Mouse (Mus musculus): ENCODE data around the gene Samd15. TPM values are rescaled to one million over a fixed set of nuclear protein-coding genes. Genes with fewer than 3 reads are reported as not detected.

Samd15 gene
- 0.20 TPM in 1 of 2 replicates, not detected in the other for polyA plus RNA-seq (2012; rRNA removed)

GRCm38 (mm10) chr12:87199206-87199972, at the start of gene Samd15:
TSS of gene Samd15 (plus strand) at chr12:87199723.

DNA sequence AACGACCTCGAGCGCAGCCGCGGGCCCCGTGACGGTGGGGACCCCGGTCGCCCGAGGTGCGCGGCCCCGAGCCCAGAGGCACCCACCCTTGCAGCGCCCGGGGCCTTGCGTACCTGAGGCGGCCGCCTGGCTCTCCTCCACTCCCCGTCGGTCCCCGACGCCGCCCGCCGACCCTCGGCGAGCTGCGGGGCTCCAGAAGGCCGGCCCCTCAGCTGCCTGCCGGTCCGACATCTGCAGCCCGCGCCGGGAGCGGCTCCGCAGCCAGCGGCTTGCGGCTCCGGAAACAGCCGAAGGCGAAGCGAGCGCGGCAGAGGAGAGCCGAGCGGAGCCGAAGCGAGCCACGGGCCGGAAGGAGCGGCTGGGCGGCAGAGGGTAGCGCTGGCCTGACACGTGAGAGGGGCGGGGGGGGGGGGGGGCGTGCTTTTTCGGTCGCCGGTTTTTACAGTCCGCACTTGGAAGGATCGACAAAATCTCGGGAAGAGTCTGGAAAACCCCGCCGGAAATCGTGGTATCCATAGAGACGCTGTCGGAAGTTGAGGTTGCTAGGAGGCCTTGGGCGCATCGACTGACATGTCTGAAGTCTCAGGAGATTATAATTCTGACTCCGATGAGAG, 557 bp downstream of the Samd15 start, which contains the start of gene Tmed8:
Gene Tmed8 (minus strand): TSS at position 482 of the 614 bp plus-strand sequence.

DNA sequence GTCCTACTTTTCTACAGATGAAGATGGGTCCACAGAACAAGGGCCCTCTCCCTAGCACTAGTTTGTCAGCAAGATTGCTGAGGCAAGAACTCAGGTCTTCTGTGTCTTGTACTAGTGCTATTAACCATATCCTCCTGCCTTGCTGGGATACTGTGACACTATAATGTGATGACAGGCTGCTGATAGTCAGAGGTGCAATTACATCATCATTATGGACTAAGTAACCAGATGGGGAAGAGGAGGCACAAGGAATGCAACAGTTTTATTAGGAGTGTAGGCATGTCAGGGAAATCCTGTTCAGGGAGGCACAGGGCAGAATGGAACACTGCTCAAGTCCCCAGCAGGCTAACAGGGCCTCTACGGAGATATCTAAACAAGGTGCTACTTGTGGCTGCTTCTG, 39.1 kb downstream of the Samd15 start, which contains the start of gene Noxred1:
Gene Noxred1 (minus strand): TSS at position 101 of the 400 bp plus-strand sequence.

Other genes with a start within 250 kb of the Samd15 start
- gene Zdhhc22, start 209.3 kb upstream of the Samd15 start, polyA plus RNA-seq (2012; rRNA removed) = 0.50 TPM in 1 of 2 replicates, not detected in the other
- 0.53 and 0.80 TPM in 2 replicates for gene Tmem63c, start 178.4 kb upstream of the Samd15 start, polyA plus RNA-seq (2012; rRNA removed)
- 5.9 and 7.3 TPM in 2 replicates for gene Ngb, start 97.2 kb upstream of the Samd15 start, polyA plus RNA-seq (2012; rRNA removed)
- 25.0 and 32.1 TPM in 2 replicates for gene Gstz1, start 52.6 kb upstream of the Samd15 start, polyA plus RNA-seq (2012; rRNA removed)
- 10.8 and 13.9 TPM in 2 replicates for gene Pomt2, start 51.8 kb upstream of the Samd15 start, polyA plus RNA-seq (2012; rRNA removed)
- gene Tmed8, start 731 bp downstream of the Samd15 start, polyA plus RNA-seq (2012; rRNA removed) = 1.8 and 2.0 TPM in 2 replicates
- 0.40 and 0.44 TPM in 2 replicates for gene Noxred1, start 39.0 kb downstream of the Samd15 start, polyA plus RNA-seq (2012; rRNA removed)
- gene Vipas39, start 66.5 kb downstream of the Samd15 start, polyA plus RNA-seq (2012; rRNA removed) = 23.7 and 24.5 TPM in 2 replicates
- gene Ahsa1, start 66.8 kb downstream of the Samd15 start, polyA plus RNA-seq (2012; rRNA removed) = 43.3 and 45.1 TPM in 2 replicates
- gene Ism2, start 100.0 kb downstream of the Samd15 start, polyA plus RNA-seq (2012; rRNA removed) = 0.22 and 0.27 TPM in 2 replicates
- 25.4 and 26.5 TPM in 2 replicates for gene Sptlc2, start 188.6 kb downstream of the Samd15 start, polyA plus RNA-seq (2012; rRNA removed)
- gene Slirp, start 244.2 kb downstream of the Samd15 start, polyA plus RNA-seq (2012; rRNA removed) = 7.6 and 8.3 TPM in 2 replicates
- gene Alkbh1, start 244.3 kb downstream of the Samd15 start, polyA plus RNA-seq (2012; rRNA removed) = 13.7 and 14.7 TPM in 2 replicates

Measured in colon, adult 2 months (tissue).